Comparison of ENCODE assay signal across 11 mouse cellular contexts in genomic region chr1:170161852-170162251, GRCm38 (mm10). TPM values are rescaled to one million over a fixed set of nuclear protein-coding genes. Genes with fewer than 3 reads are reported as not detected.
DNase-seq lines count a peak whose midpoint lies in the region; ATAC-seq and TF ChIP-seq lines count a peak whose summit lies in the region.
"Had no signal": no experiment of that assay in that cellular context is flagged by ENCODE, and none has a peak within 500 bp of the region (broad histone marks: within the 10 kb centered on the region; RNA-seq: fewer than 3 reads in every experiment).

No protein-coding gene starts in this region.

- peaks cover 27 to 36% of the 10 kb centered on the region in 2 experiments for H3K4me1 ChIP-seq in MEL (ENCODE audit: control insufficient read depth in 1 of 2, insufficient read depth in 2 of 2, low read length in 2 of 2)
- H3K4me1 ChIP-seq in heart, postnatal 0 days (ENCODE audit: control insufficient read depth, insufficient read depth) = peaks cover 10% of the 10 kb centered on the region
- no peaks in the 10 kb centered on the region; the same call in 1 of the 2 replicates for H3K4me1 ChIP-seq in lung, embryonic 14.5 days (ENCODE audit: insufficient read depth)
- peaks cover 4% of the 10 kb centered on the region; the same call in 1 of the 2 replicates for H3K4me1 ChIP-seq in embryonic facial prominence, embryonic 10.5 days
- H3K4me1 ChIP-seq: limb, embryonic 15.5 days had no signal

- H3K27me3 ChIP-seq in MEL (ENCODE audit: control insufficient read depth in 1 of 2, insufficient read depth in 2 of 2, low read length in 2 of 2) = no peaks in the 10 kb centered on the region
- no peaks in the 10 kb centered on the region for H3K27me3 ChIP-seq in heart, postnatal 0 days (ENCODE audit: control insufficient read depth, insufficient read depth, low read length)
- no peaks in the 10 kb centered on the region for H3K27me3 ChIP-seq in lung, embryonic 14.5 days (ENCODE audit: insufficient read depth, low read length)
- no peaks in the 10 kb centered on the region for H3K27me3 ChIP-seq in embryonic facial prominence, embryonic 10.5 days (replicated peaks; ENCODE audit: low read depth, poor library complexity, severe bottlenecking)
- H3K27me3 ChIP-seq: hindbrain, embryonic 15.5 days; limb, embryonic 15.5 days had no signal

- H3K9me3 ChIP-seq in MEL (replicated peaks; ENCODE audit: insufficient read depth, low read length) = no peaks in the 10 kb centered on the region
- H3K9me3 ChIP-seq in heart, postnatal 0 days (replicated peaks; ENCODE audit: control insufficient read depth, low read length) = no peaks in the 10 kb centered on the region
- H3K9me3 ChIP-seq in lung, embryonic 14.5 days (ENCODE audit: low read depth, low read length) = no peaks in the 10 kb centered on the region
- H3K9me3 ChIP-seq in embryonic facial prominence, embryonic 10.5 days = no peaks in the 10 kb centered on the region
- H3K9me3 ChIP-seq: hindbrain, embryonic 15.5 days; limb, embryonic 15.5 days had no signal

- no peak for TF ChIP-seq CTCF in MEL (IDR thresholded peaks at IDR 0.05 in 2 of 3, conservative IDR thresholded peaks at IDR 0.05 in 1 of 3; ENCODE audit: control insufficient read depth in 1 of 3, insufficient read depth in 1 of 3, low read depth in 2 of 3, low read length in 3 of 3, poor library complexity in 1 of 3, severe bottlenecking in 1 of 3)
- no peak for TF ChIP-seq CTCF in heart, postnatal 0 days (IDR thresholded peaks at IDR 0.05; ENCODE audit: low read depth)
- no peak for TF ChIP-seq CTCF in lung, embryonic 14.5 days (IDR thresholded peaks at IDR 0.05; ENCODE audit: low read depth)

- no peak for TF ChIP-seq POLR2A in MEL (IDR thresholded peaks at IDR 0.05; ENCODE audit: control insufficient read depth in 1 of 2, insufficient read depth in 1 of 2, low read depth in 1 of 2, low read length in 2 of 2, poor library complexity in 1 of 2)

- no peak for TF ChIP-seq RAD21 in MEL (IDR thresholded peaks at IDR 0.05; ENCODE audit: low read depth, low read length)

- TF ChIP-seq EP300 in MEL (IDR thresholded peaks at IDR 0.05; ENCODE audit: low read depth in 1 of 2, low read length in 2 of 2) = peak in 1 of 2 experiments; percentile 14; a peak in 1 of 4 replicates
- TF ChIP-seq EP300 in heart, postnatal 0 days (IDR thresholded peaks at IDR 0.05; ENCODE audit: low read depth) = no peak

- peak overlapping the region; percentile 24; the same call in 1 of the 2 replicates for H3K9ac ChIP-seq in MEL (ENCODE audit: control insufficient read depth, low read depth, low read length, poor library complexity, severe bottlenecking)
- no peak overlapping the region for H3K9ac ChIP-seq in heart, postnatal 0 days (replicated peaks; ENCODE audit: low read depth, low read length)
- H3K9ac ChIP-seq in lung, embryonic 14.5 days = no peak overlapping the region
- H3K9ac ChIP-seq: hindbrain, embryonic 15.5 days; limb, embryonic 15.5 days had no signal

- H3K4me2 ChIP-seq in heart, postnatal 0 days (ENCODE audit: low read depth, low read length) = no peak overlapping the region
- H3K4me2 ChIP-seq in lung, embryonic 14.5 days = no peak overlapping the region
- H3K4me2 ChIP-seq: hindbrain, embryonic 15.5 days; limb, embryonic 15.5 days had no signal

- peak overlapping the region; percentile 66 for H3K27ac ChIP-seq in MEL (ENCODE audit: control insufficient read depth, low read depth, low read length)
- H3K27ac ChIP-seq in heart, postnatal 0 days (ENCODE audit: low read depth) = peak overlapping the region; percentile 71
- no peak overlapping the region for H3K27ac ChIP-seq in lung, embryonic 14.5 days (ENCODE audit: low read depth)
- H3K27ac ChIP-seq in embryonic facial prominence, embryonic 10.5 days (replicated peaks) = no peak overlapping the region
- H3K27ac ChIP-seq: hindbrain, embryonic 15.5 days; limb, embryonic 15.5 days had no signal

- H3K36me3 ChIP-seq in MEL (ENCODE audit: control insufficient read depth in 1 of 2, insufficient read depth in 2 of 2, low read length in 2 of 2) = peaks cover 46 to 61% of the 10 kb centered on the region in 2 experiments
- H3K36me3 ChIP-seq in heart, postnatal 0 days (replicated peaks; ENCODE audit: control insufficient read depth, insufficient read depth, low read length) = peaks cover 60% of the 10 kb centered on the region
- peaks cover 52% of the 10 kb centered on the region for H3K36me3 ChIP-seq in lung, embryonic 14.5 days (ENCODE audit: insufficient read depth)
- peaks cover 48% of the 10 kb centered on the region for H3K36me3 ChIP-seq in embryonic facial prominence, embryonic 10.5 days (replicated peaks)

- peak; percentile 60 for ATAC-seq in heart, postnatal 0 days (ENCODE audit: insufficient read depth, low read depth)
- no peak for ATAC-seq in lung, embryonic 14.5 days (ENCODE audit: insufficient read depth)

- H3K79me2 ChIP-seq in MEL (ENCODE audit: control insufficient read depth, insufficient read depth, low read length, poor library complexity) = peaks cover 8% of the 10 kb centered on the region

- WGBS in heart, postnatal 0 days = 30% methylated on average over 6 of the region's 6 CpGs
- WGBS in lung, embryonic 14.5 days = 67% methylated on average over 6 of the region's 6 CpGs
- WGBS in embryonic facial prominence, embryonic 10.5 days = 84% methylated on average over 6 of the region's 6 CpGs

- peak; percentile 50 for DNase-seq in MEL (ENCODE audit: low read depth, low spot score)
- peak; percentile 12 for DNase-seq in adrenal gland, postnatal 25 days
- DNase-seq in heart, postnatal 0 days (ENCODE audit: low spot score) = peak; percentile 51
- DNase-seq in lung, embryonic 14.5 days = peak; percentile 30
- DNase-seq in thymus, postnatal 4 days = no peak
- no peak for DNase-seq in embryonic facial prominence, embryonic 10.5 days (ENCODE audit: low spot score)
- DNase-seq in left cerebral cortex, adult 18-20 months (ENCODE audit: low spot score in 2 of 2) = no peak
- DNase-seq: cerebellum, adult 11-12 months; right cerebral cortex, postnatal 14 days had no signal

- H3K4me3 ChIP-seq in MEL (ENCODE audit: control insufficient read depth in 1 of 2, insufficient read depth in 1 of 2, low read depth in 2 of 2, low read length in 2 of 2) = no peak overlapping the region
- no peak overlapping the region for H3K4me3 ChIP-seq in heart, postnatal 0 days (ENCODE audit: low read depth, low read length)
- H3K4me3 ChIP-seq in lung, embryonic 14.5 days (ENCODE audit: low read depth, low read length) = no peak overlapping the region
- H3K4me3 ChIP-seq in embryonic facial prominence, embryonic 10.5 days = no peak overlapping the region
- H3K4me3 ChIP-seq: hindbrain, embryonic 15.5 days; limb, embryonic 15.5 days had no signal

TF ChIP-seq in MEL, 35 proteins besides CTCF, POLR2A, EP300 and RAD21:
- no peak for TF ChIP-seq GABPA (IDR thresholded peaks at IDR 0.05; ENCODE audit: low read depth, low read length)
- 0 out of 2 replicates have a peak, but pooled peaks have one; percentile 6 for TF ChIP-seq TCF12 (IDR thresholded peaks at IDR 0.05; ENCODE audit: low read depth, low read length)
- 0 out of 2 replicates have a peak, but pooled peaks have one; percentile 31 for TF ChIP-seq TBP (IDR thresholded peaks at IDR 0.05; ENCODE audit: low read depth, low read length)
- no peak for TF ChIP-seq POLR2AphosphoS5 (IDR thresholded peaks at IDR 0.05; ENCODE audit: borderline replicate concordance, low read depth, low read length)
- 0 out of 2 replicates have a peak, but pooled peaks have one; percentile 8 for TF ChIP-seq ELF1 (IDR thresholded peaks at IDR 0.05; ENCODE audit: low read depth, low read length)
TF ChIP-seq in MEL: peak in this region for 3.

RNA-seq across cellular contexts. Expression of gene Uap1, which starts 12.9 kb away (rescaled TPM):
- 74.5 and 87.3 TPM in 2 replicates for total RNA-seq in MEL (2012; rRNA removed)
- polyA plus RNA-seq in MEL (2012; ENCODE audit: insufficient read depth in 1 of 2, insufficient read length in 2 of 2, low read depth in 1 of 2, low replicate concordance in 2 of 2, missing spikeins in 1 of 2) = 10 to 100 TPM in 1 of 2 experiments, not detected in 1; 80.8 TPM
- 45.6 and 47.1 TPM in 2 replicates for total RNA-seq in adrenal gland, postnatal 25 days (2021)
- 23.0 and 26.1 TPM in 2 replicates for total RNA-seq in heart, postnatal 0 days (2014; rRNA removed; ENCODE audit: low replicate concordance)
- 40.2 and 42.3 TPM in 2 replicates for polyA plus RNA-seq in heart, postnatal 0 days (2015; fragmentation: Nextera tagmentation; extraction: Ambion mirVana)
- 54.4 and 59.5 TPM in 2 replicates for polyA plus RNA-seq in lung, embryonic 14.5 days (2014; fragmentation: Nextera tagmentation; extraction: Ambion mirVana)
- polyA plus RNA-seq in embryonic facial prominence, embryonic 10.5 days (2016; fragmentation: Nextera tagmentation; extraction: Ambion mirVana) = 56.3 and 56.5 TPM in 2 replicates
- 10 to 100 TPM; 60.6 to 69.4 TPM for total RNA-seq in left cerebral cortex, adult 18-20 months (2021)

RNA-seq across cellular contexts. Expression of gene Ddr2, which starts 51.3 kb away (rescaled TPM):
- not detected in 2 replicates for total RNA-seq in MEL (2012; rRNA removed)
- under 1 TPM in 1 of 2 experiments, not detected in 1; 0.04 TPM for polyA plus RNA-seq in MEL (2012; ENCODE audit: insufficient read depth in 1 of 2, insufficient read length in 2 of 2, low read depth in 1 of 2, low replicate concordance in 2 of 2, missing spikeins in 1 of 2)
- 11.0 and 13.2 TPM in 2 replicates for total RNA-seq in adrenal gland, postnatal 25 days (2021)
- 5.0 and 11.2 TPM in 2 replicates for total RNA-seq in heart, postnatal 0 days (2014; rRNA removed; ENCODE audit: low replicate concordance)
- 6.8 and 7.2 TPM in 2 replicates for polyA plus RNA-seq in heart, postnatal 0 days (2015; fragmentation: Nextera tagmentation; extraction: Ambion mirVana)
- polyA plus RNA-seq in lung, embryonic 14.5 days (2014; fragmentation: Nextera tagmentation; extraction: Ambion mirVana) = 52.4 and 53.6 TPM in 2 replicates
- 62.9 and 69.6 TPM in 2 replicates for polyA plus RNA-seq in embryonic facial prominence, embryonic 10.5 days (2016; fragmentation: Nextera tagmentation; extraction: Ambion mirVana)
- total RNA-seq in left cerebral cortex, adult 18-20 months (2021) = 1 to 10 TPM; 7.0 to 7.2 TPM

RNA-seq across cellular contexts. Expression of gene Uhmk1, which starts 53.3 kb away (rescaled TPM):
- 26.8 and 28.9 TPM in 2 replicates for total RNA-seq in MEL (2012; rRNA removed)
- 10 to 100 TPM; 19.5 to 43.9 TPM for polyA plus RNA-seq in MEL (2012; ENCODE audit: insufficient read depth in 1 of 2, insufficient read length in 2 of 2, low read depth in 1 of 2, low replicate concordance in 2 of 2, missing spikeins in 1 of 2)
- 65.0 and 68.4 TPM in 2 replicates for total RNA-seq in adrenal gland, postnatal 25 days (2021)
- total RNA-seq in heart, postnatal 0 days (2014; rRNA removed; ENCODE audit: low replicate concordance) = 10.4 and 11.2 TPM in 2 replicates
- 2.1 and 2.6 TPM in 2 replicates for polyA plus RNA-seq in heart, postnatal 0 days (2015; fragmentation: Nextera tagmentation; extraction: Ambion mirVana)
- 12.0 and 12.3 TPM in 2 replicates for polyA plus RNA-seq in lung, embryonic 14.5 days (2014; fragmentation: Nextera tagmentation; extraction: Ambion mirVana)
- polyA plus RNA-seq in embryonic facial prominence, embryonic 10.5 days (2016; fragmentation: Nextera tagmentation; extraction: Ambion mirVana) = 10.6 and 11.3 TPM in 2 replicates
- 100 to 1,000 TPM; 139 to 148 TPM for total RNA-seq in left cerebral cortex, adult 18-20 months (2021)

Comparison
In these comparisons a context has a peak if more than half of its experiments do, and no peak if none do; other contexts are left out.
1. DNase-seq: peak in MEL (single experiment), adrenal gland, postnatal 25 days (single experiment), heart, postnatal 0 days (single experiment) and lung, embryonic 14.5 days (single experiment); none in thymus, postnatal 4 days (single experiment), embryonic facial prominence, embryonic 10.5 days (single experiment) and left cerebral cortex, adult 18-20 months (0 of 2).
2. H3K27ac ChIP-seq: peak in MEL (single experiment) and heart, postnatal 0 days (single experiment); none in lung, embryonic 14.5 days (single experiment) and embryonic facial prominence, embryonic 10.5 days (single experiment).